Mouse (Mus musculus) forebrain, postnatal 0 days (tissue): ENCODE data around the gene Rnaseh2c. TPM values are rescaled to one million over a fixed set of nuclear protein-coding genes. Genes with fewer than 3 reads are reported as not detected.

ENCODE experiments used
- ATAC-seq: fragments of 200-750 bp; cut with Nextera tagmentation; 2 replicates; pipeline ENCODE4 v1.8.0; 2017; ENCODE audit warnings: mild to moderate bottlenecking, moderate library complexity
- DNase-seq: peaks from one replicate; pipeline ENCODE4 v3.0.0-alpha.2; 2015
- H3K27ac ChIP-seq: fragments of 300-500 bp; sonication (generic); 2 replicates; pipeline ENCODE4 v1.5.1; 2014; ENCODE audit warnings: low read depth, mild to moderate bottlenecking, antibody characterized with exemption, low read length, moderate library complexity, mixed read lengths
- H3K27me3 ChIP-seq: fragments of 300-500 bp; sonication (generic); 2 replicates; pipeline ENCODE4 v1.6.1; 2014; ENCODE audit warnings: mild to moderate bottlenecking, low read length, mixed read lengths; ENCODE audit not compliant: insufficient read depth
- H3K36me3 ChIP-seq: fragments of 300-500 bp; sonication (generic); 2 replicates; pipeline ENCODE4 v1.6.1; 2014; ENCODE audit warnings: mild to moderate bottlenecking, moderate library complexity; ENCODE audit not compliant: insufficient read depth
- H3K4me1 ChIP-seq: fragments of 300-500 bp; sonication (generic); 2 replicates; pipeline ENCODE4 v1.6.1; 2014; ENCODE audit warnings: antibody characterized with exemption; ENCODE audit not compliant: insufficient read depth
- H3K4me2 ChIP-seq: fragments of 300-500 bp; sonication (generic); 2 replicates; pipeline ENCODE4 v1.6.1; 2014; ENCODE audit warnings: low read depth, mild to moderate bottlenecking, moderate library complexity
- H3K4me3 ChIP-seq: fragments of 300-500 bp; sonication (generic); 2 replicates; pipeline ENCODE4 v1.5.1; 2014; ENCODE audit warnings: low read depth, low read length, mixed read lengths
- H3K9ac ChIP-seq: fragments of 300-500 bp; sonication (generic); 2 replicates; pipeline ENCODE4 v1.6.1; 2014; ENCODE audit warnings: mild to moderate bottlenecking
- H3K9me3 ChIP-seq: fragments of 300-500 bp; sonication (generic); 2 replicates; pipeline ENCODE4 v1.6.1; 2016; ENCODE audit warnings: low read length
- CTCF ChIP-seq: sonication (generic); IDR thresholded peaks from 2 replicates; pipeline ENCODE4 v1.5.1; 2016; ENCODE audit warnings: antibody characterized with exemption, control low read depth, low read depth
- WGBS: fragments of 180-500 bp; shearing (Covaris S2); extraction: QIAGEN DNeasy Blood & Tissue Kit; methylation state at CpG from one replicate; pipeline ENCODE4 v1.1.7; 2014; 5-methylcytosine and 5-hydroxymethylcytosine counted together
- polyA plus RNA-seq: library from polyadenylated mRNA; unstranded; fragments of >200 nt; fragmentation: Nextera tagmentation; extraction: Ambion mirVana; gene quantifications from 2 replicates; pipeline ENCODE4 v1.2.1, GENCODE M21; 2015
- total RNA-seq: library from RNA; depleted of rRNA; stranded (reverse); fragments of >200 nt; gene quantifications from 2 replicates; pipeline ENCODE4 v1.2.3, GENCODE M21; 2014

The Rnaseh2c gene
- total and polyA plus RNA-seq, 2 experiments from 2014 or later = 34.1 to 49.8 TPM

DNA sequence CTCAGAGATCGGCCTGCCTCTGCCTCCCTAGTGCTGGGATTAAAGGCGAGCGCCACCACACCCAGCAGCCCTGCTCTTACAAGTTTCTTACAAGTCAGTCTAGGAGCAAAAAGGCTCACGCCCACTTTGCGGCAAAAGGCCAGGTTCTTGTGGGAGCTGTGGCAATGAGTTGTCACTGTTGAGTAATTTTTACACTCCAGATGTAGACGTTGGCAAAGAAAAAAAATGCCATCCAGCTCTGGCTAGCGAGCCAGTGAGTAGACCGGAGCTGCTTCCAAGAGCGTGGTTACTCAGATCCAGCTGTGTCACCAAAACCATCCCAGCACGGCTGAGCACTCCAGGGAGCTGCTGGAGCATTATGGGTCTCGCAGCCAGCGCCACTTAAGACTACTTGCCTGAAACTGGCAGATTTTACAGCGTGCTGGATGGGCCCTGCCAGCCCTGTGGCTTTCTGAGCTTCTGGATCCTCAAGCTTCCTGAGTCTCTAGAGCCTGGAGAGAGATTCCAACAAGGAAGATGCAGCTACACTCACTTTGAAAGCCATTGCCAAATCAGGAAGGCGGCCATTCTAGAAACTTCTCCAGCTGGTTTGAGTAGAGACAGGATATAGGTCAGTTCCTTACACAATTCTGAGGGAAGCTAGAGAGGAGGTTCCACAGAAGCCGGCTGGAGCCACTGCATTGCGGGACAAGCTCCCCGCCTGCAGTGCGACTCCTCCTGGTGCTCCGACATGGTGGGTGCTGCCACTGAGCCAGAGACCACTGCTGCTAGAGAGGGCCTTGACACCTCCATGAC, 29.1 kb upstream of the Rnaseh2c start:
- Histone ChIP-seq H3K9ac (no peak overlapping the region), H3K27ac (no peak overlapping the region), H3K4me2 (no peak overlapping the region), H3K4me1 (peaks cover 5% of the 10 kb centered on the region; the same call in 1 of the 2 replicates), H3K4me3 (no peak overlapping the region), H3K27me3 (no peaks in the 10 kb centered on the region), H3K9me3 (no peaks in the 10 kb centered on the region), H3K36me3 (peaks cover 23% of the 10 kb centered on the region; the same call in 1 of the 2 replicates)
- ATAC-seq (no peak), DNase-seq (no peak)
- no peak for TF ChIP-seq CTCF
- WGBS = 87% methylated on average over 19 of the region's 19 CpGs

DNA sequence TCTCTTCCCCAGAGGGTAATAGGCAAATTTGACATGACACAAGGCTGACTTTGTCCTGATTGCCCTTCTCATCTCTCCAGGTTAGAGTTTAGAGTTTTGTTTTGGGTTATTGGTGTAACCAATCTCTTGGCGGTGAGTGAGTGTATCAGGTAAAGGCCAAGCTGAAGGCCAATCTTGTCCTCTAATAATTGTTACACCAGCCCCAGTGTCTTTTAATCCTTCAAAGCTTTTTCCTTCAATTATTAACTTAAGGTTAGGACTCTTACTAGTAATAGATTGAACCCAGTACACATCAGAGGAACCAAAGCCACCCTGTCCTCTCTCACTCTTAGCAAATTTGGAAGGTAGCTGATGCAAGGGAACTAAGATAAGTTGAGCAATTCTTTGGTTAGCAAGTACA, 26.3 kb upstream of the Rnaseh2c start:
- H3K9ac ChIP-seq = no peak overlapping the region
- TF ChIP-seq CTCF = no peak

DNA sequence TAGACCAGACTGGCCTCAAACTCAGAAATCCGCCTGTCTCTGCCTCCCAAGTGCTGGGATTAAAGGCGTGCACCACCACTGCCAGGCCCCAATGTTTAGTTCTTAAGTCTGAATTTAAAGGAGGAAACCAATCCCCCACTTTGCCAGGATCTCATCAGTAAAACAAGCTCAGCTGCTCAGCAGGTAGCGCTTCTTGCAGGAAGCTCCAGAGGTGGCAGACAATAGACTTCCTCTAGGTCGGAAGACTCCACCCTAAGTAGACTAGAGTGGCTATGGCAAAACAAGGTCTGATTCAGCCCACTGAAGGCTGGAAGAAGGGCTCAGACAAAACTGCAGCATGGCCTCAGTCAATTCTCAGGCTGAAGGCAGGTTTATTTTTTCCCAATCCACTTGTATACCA, 21.7 kb upstream of the Rnaseh2c start:
- H3K27ac ChIP-seq = no peak overlapping the region
- H3K9ac ChIP-seq = no peak overlapping the region
- no peak overlapping the region for H3K4me3 ChIP-seq
- DNase-seq (no peak), ATAC-seq (no peak)
- TF ChIP-seq CTCF = no peak
- no peaks in the 10 kb centered on the region for H3K27me3 ChIP-seq
- no peak overlapping the region for H3K4me2 ChIP-seq
- no peaks in the 10 kb centered on the region for H3K4me1 ChIP-seq
- WGBS = 75% methylated on average over 4 of the region's 4 CpGs
- H3K9me3 ChIP-seq = no peaks in the 10 kb centered on the region
- H3K36me3 ChIP-seq = no peaks in the 10 kb centered on the region

More for the DNA sequence above, 26.3 kb upstream of the Rnaseh2c start:
- no peaks in the 10 kb centered on the region for H3K9me3 ChIP-seq
- DNase-seq (no peak), ATAC-seq (no peak)
- H3K36me3 ChIP-seq = peaks cover 10% of the 10 kb centered on the region; the same call in 1 of the 2 replicates
- H3K4me2 ChIP-seq = no peak overlapping the region
- no peaks in the 10 kb centered on the region for H3K4me1 ChIP-seq
- H3K27ac ChIP-seq = no peak overlapping the region
- H3K4me3 ChIP-seq = no peak overlapping the region
- 100% methylated on average over 1 of the region's 1 CpGs for WGBS
- H3K27me3 ChIP-seq = no peaks in the 10 kb centered on the region

DNA sequence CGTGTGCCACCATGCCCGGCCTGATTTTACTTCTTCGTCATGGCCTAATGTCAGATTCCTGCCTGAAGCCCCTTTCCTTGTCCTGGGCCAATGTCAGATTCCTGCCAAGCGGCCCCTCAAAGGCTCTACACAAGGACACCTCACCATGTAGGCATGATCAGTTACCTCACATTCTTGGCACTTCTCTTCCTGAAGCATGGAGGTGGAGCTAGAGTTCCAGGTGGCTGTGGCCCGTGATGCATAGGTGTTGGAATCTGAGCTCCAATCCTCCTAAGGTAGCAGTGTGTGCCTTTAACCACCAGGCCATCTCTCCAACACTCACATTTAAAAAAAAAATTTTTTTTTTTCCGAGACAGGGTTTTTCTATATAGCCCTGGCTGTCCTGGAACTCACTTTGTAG, 20.9 kb upstream of the Rnaseh2c start:
- Histone ChIP-seq H3K4me3 (no peak overlapping the region), H3K9me3 (no peaks in the 10 kb centered on the region), H3K27me3 (no peaks in the 10 kb centered on the region), H3K27ac (no peak overlapping the region), H3K36me3 (no peaks in the 10 kb centered on the region), H3K9ac (no peak overlapping the region), H3K4me1 (no peaks in the 10 kb centered on the region), H3K4me2 (no peak overlapping the region)
- DNase-seq (no peak), ATAC-seq (no peak)
- WGBS = 86% methylated on average over 6 of the region's 6 CpGs
- TF ChIP-seq CTCF = no peak

DNA sequence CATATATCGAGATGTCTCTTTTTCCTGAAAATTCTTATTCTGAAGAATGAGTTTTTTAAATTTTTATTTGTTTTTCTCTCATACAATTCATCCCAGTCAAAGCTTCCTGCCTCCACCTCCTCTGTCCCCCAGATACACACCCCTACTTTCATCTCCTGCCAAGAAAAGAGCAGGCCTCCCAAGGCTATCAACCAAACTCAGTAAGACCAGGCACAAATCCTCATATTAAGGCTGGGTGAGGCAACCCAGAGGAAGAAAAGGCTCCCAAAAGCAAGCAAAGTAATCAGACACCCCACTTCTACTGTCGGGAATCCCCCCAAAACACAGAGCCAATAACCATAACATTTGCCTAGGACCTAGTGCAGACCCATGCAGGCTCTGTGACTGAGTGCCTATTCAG, 19.7 kb upstream of the Rnaseh2c start:
- WGBS = 77% methylated on average over 2 of the region's 2 CpGs
- no peak for ATAC-seq
- no peak for TF ChIP-seq CTCF

DNA sequence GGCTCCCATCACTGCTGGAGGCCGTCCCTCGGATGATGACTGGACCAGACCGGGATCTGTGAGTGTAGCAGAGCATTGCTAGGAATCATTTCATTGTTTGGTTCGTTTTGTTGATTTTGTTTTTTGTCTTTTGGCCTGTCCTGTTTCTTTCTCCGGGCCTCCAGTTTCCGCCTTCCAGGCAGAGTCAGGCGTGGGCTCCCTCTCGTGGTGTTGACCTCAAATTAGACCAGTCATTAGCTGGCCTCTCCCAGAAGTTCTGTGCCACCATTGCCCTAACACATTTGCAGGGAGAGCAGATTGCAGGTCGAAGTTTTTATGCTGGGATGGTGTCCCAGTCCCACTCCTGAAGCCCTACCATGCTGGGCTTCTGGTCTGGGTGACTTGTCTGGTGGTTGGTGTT, 12.5 kb upstream of the Rnaseh2c start:
- 83% methylated on average over 9 of the region's 9 CpGs for WGBS
- ATAC-seq = no peak
- TF ChIP-seq CTCF = no peak

More for the DNA sequence above, 19.7 kb upstream of the Rnaseh2c start:
- Histone ChIP-seq H3K36me3 (no peaks in the 10 kb centered on the region), H3K9me3 (no peaks in the 10 kb centered on the region), H3K4me1 (no peaks in the 10 kb centered on the region), H3K27ac (no peak overlapping the region), H3K27me3 (no peaks in the 10 kb centered on the region), H3K4me3 (no peak overlapping the region), H3K9ac (no peak overlapping the region), H3K4me2 (no peak overlapping the region)
- DNase-seq = no peak

DNA sequence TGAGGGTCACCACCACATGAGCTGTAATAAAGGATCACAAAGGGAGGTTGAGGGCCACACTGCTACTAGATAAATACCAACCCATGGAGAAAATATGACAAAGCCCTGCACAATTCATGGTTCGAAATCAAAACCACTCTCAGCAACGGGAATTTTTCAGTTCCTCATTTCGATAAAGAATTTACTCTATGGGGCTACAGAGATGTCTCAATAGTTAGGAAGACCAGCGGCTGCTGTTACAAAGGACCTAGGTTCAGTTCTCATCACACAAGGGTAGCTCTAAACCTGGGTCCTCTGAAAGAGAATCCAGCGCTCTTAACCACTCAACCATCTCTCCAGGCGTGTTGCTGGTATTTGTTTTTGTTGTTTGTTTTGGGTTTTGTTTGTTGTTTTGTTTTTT, 9.8 kb upstream of the Rnaseh2c start:
- Histone ChIP-seq H3K4me1 (no peaks in the 10 kb centered on the region), H3K27ac (no peak overlapping the region), H3K4me3 (no peak overlapping the region), H3K36me3 (no peaks in the 10 kb centered on the region), H3K4me2 (no peak overlapping the region), H3K27me3 (no peaks in the 10 kb centered on the region), H3K9me3 (no peaks in the 10 kb centered on the region), H3K9ac (no peak overlapping the region)
- no peak for TF ChIP-seq CTCF
- WGBS = 90% methylated on average over 6 of the region's 6 CpGs
- DNase-seq (no peak), ATAC-seq (no peak)

More for the DNA sequence above, 12.5 kb upstream of the Rnaseh2c start:
- DNase-seq = no peak
- no peak overlapping the region for H3K9ac ChIP-seq
- no peak overlapping the region for H3K4me2 ChIP-seq
- H3K27ac ChIP-seq = no peak overlapping the region
- no peaks in the 10 kb centered on the region for H3K36me3 ChIP-seq
- H3K27me3 ChIP-seq = no peaks in the 10 kb centered on the region
- H3K4me3 ChIP-seq = no peak overlapping the region
- H3K4me1 ChIP-seq = no peaks in the 10 kb centered on the region
- H3K9me3 ChIP-seq = no peaks in the 10 kb centered on the region
